Mouse (Mus musculus) heart, postnatal 4 days (tissue): ENCODE results near the gene Casp8ap2. TPM values are rescaled to one million over a fixed set of nuclear protein-coding genes. Genes with fewer than 3 reads are reported as not detected.

Experiments used
- DNase-seq: peaks from one replicate; pipeline ENCODE4 v3.0.0; 2021
- total RNA-seq, 2 experiments: library from RNA; stranded (reverse); gene quantifications; 2 replicates each; pipeline ENCODE4 v1.2.3; 2021

Gene Casp8ap2
- total RNA-seq, 2 experiments from 2014 or later, result 10.5 to 11.9 TPM

DNA sequence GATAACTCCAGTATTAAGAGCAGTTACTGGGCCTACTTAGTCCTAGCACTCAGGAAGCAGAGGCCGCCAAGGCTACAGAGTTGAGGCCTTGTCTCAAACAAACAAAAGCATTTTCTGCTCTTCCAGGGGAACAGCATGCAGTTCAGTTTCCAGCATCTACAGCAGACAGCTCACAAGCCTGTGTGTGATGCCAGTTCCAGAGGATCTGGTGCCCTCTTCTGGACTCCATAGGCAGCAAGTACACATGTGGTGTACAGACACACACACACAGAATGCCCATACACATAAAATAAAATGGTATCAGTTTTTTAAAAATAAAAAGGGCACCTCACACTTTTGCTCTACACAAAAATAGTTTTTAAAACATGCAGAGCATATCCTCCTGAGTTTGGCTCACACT lies 53.0 kb downstream of the Casp8ap2 start:
- DNase-seq, result no peak

DNA sequence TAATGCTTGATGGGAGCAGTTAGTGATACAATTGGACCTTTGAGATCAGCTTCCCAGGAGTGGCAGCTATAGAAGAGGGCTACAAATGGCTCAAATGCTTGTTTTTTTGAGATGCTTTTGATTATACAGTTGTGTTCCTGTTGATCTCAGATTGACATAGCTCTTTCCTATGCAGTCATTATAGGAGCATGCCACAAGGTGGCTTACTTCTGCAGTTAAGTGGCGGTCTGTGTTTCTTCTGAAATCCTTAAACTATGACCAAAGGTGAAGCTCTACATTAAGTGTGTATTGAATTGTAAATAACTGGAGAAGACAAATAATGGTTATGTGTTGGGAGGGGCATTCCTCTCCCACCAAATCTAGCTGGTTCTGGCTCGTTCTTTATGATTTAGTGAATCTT lies 54.6 kb downstream of the Casp8ap2 start:
- no peak for DNase-seq

DNA sequence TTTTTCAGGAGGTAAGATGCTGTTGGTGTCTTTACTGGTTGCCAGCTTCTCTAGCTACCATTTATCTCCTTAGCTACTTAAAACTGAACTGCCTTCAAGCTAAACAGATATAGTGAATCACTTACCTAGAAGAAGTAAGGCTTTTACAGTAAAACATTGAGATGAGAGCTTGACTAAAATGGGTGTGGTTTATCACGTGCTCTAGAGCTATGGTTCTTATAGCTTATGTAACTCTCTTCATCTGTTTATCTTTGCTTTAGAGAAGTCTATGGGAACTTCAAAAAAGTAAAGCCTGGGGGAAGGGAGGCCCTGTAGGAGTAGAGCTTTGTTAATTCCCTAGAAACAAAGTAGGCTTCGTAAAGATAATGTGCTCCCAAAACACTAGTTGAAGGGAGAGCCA lies 58.8 kb downstream of the Casp8ap2 start:
- DNase-seq, result no peak

DNA sequence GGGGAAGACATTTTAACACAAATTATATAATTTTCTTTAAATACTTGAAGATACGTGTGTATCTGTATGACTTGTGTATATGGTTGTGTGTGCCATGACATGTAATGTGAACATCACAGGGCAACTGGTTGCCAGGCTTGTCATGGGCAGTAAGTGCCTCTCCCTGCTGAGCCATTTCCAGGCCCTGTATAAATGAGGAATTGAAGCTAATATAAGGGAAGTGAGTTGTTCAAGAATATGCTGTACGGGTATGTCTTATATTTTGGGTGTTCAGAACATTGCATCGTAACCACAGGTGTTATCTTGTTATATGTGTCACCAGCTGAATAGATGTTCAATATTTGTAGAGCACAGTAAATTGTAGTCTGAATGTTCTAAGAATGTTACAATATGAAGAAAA lies 62.2 kb downstream of the Casp8ap2 start:
- DNase-seq, result no peak

DNA sequence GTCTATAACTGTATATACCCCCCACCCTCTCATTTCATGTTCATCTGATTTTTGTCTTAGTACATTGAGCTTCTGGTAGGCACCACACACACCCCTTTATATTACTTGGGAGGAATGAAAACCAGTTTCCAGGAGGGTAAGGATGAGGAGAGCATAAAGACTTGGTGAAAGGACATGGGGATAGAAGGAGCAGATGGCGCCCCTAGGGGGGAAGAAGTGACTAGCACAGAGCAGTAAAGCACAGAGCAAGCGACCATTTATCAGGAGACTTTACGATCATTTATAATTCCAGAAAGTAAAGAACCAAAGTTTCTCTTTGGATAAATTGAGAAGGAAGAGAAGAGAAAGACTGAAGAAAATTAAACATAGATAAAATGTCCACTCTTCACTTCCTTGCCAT lies 65.6 kb downstream of the Casp8ap2 start:
- no peak for DNase-seq

DNA sequence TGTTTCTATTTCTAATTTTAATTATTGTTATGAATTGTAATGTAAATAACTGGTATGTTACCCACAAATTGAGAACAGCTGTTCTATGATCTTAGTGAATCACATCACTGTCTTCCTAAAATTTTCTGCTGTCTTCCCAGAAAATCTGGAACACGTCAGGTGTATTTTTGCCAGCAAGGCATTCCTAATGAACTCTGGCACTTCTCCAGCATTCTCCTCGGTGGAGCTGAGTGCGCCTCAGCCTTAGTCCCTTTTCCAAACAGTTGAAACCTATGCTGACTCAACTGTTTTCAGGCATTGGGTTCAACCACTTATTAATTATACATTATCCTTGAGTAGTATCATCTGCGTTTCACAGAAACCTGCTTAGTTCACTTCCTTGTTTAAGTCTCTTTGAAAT lies 67.2 kb downstream of the Casp8ap2 start:
- no peak for DNase-seq

DNA sequence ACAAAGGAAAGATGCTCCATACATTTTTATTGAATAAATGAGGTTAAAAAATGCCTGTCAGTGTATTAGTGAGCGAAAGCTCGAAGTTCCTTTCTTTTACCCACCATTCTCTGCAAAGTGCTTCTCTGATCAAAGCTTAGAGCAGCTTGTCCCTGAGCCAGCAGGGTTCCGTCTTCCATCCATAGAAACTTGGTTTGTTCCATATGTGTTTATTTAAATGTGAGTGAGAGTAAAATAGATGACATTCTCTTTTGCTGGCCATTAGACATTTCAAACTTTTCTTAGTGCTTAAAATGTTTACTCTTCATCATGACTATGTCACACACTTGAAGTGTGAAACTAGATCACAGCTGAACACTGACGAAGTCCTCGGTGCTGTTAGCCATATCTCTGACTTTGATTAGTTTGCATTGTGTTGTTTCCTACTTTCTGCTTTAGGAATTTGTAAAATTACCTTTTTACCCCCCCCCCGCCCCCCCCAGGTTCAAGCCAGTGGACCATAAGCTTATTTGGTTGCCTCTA lies 67.9 kb downstream of the Casp8ap2 start:
- DNase-seq, result no peak

Other genes with a start within 250 kb of the Casp8ap2 start
- not detected for gene Gja10, start 12.7 kb upstream of the Casp8ap2 start, total RNA-seq
- gene Mdn1, start 41.7 kb downstream of the Casp8ap2 start, total RNA-seq, result 10 to 100 TPM; 20.4 to 20.6 TPM
- 10 to 100 TPM; 46.4 to 51.0 TPM for gene Lyrm2, start 184.8 kb downstream of the Casp8ap2 start, total RNA-seq